Mouse (Mus musculus) cerebral cortex, adult 2 months (tissue): Measurements from ENCODE around the gene Map3k10.

Experiments used
- WGBS: fragments of 180-500 bp; shearing (Covaris S2); methylation state at CpG from one replicate; pipeline ENCODE4 v1.1.7; 2018; 5-methylcytosine and 5-hydroxymethylcytosine counted together

Gene Map3k10

DNA sequence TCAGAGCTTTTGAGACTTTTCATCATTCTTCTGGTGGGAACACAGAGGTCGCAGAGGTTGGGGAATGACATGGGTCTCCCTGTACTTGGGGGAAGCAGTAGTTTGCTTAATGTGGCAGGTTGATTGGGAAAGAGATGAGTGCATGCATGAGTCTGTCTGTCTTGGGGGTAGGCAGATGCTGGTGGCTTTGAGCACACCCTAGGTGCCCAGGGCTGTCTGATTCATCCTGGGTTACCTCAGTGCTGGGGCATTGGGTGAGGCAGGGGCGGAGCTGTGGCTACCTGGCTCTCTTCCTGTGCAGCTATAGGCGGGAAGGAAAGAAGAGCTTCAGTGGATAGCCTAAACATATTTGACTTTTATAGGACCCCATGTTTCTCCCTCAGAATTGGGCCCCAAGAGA is 66.3 kb downstream of the Map3k10 start:
- 89% methylated on average over 3 of the region's 3 CpGs for WGBS

DNA sequence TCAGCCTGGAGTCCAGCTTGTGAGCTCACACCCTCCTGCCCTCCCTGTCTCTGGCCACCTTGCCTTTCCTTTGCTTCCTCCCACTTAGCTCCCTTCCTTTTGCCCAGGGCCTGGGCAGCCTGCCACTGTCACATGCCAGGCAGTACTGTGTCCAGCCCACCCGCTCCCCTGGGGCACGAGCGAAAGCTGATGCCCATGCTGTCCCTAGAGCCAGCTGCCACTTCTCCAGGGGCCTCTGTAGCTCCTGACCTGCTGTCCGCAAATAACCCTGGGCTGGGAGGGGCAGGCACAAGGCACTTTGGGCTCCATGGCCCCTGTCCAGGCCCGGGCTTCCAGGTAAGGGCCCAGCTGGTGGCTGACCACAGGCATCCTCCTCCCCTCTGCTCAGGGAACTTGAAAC is 66.8 kb downstream of the Map3k10 start:
- WGBS: 34% methylated on average over 5 of the region's 5 CpGs

DNA sequence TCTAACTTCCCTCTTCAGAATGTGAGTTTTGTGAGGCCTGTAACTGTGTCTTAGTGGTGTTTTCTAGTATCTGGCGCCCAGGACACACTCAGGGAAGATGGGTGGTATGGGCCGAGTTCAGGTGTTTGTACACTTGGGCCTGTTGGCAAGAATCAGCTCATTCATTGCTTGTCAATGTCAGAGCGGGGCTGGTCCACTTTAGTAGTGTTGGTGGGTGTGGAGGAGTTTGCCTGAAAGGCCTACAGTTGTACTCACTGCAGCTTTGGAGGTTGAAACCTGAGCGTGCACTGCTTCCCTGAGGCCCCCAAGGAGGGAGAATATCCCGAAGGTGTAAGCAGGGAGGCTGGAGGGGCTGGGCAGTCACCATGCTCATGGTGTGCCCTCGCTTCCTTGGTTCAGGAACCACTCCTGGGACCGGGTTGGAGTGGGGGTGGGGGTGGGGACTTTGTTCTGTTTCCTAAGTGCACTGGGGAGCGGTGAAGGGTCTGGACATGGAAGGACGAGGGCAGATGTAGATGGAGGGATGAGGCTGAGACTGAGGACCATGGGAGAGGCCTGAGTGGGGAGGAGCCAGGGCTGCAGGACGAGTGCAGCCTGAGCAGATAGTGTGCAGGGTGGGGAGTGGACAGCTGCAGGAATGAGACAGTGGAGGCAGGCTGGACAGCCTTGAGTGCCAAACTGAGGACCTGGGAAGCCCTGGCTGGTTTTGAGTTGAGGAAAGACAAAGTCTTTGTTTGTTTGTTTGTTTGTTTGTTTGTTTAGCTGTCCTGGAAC is 67.7 kb downstream of the Map3k10 start:
- WGBS: 56% methylated on average over 10 of the region's 10 CpGs
